Mouse (Mus musculus) kidney, adult 10 weeks (tissue): ENCODE data around the gene Sertad3. TPM values are rescaled to one million over a fixed set of nuclear protein-coding genes. Genes with fewer than 3 reads are reported as not detected.

ENCODE experiments used
- polyA plus RNA-seq: library from polyadenylated mRNA; stranded (reverse); fragments of 350-450 nt; fragmentation: Illumina TruSeq; extraction: RNeasy Lipid Tissue Mini Kit (QIAGEN cat#74804); gene quantifications from one replicate; pipeline ENCODE4 v1.2.3, GENCODE M21; 2014; ENCODE audit warnings: low read depth, low replicate concordance

The Sertad3 gene
- polyA plus RNA-seq, result 1.1 TPM

DNA sequence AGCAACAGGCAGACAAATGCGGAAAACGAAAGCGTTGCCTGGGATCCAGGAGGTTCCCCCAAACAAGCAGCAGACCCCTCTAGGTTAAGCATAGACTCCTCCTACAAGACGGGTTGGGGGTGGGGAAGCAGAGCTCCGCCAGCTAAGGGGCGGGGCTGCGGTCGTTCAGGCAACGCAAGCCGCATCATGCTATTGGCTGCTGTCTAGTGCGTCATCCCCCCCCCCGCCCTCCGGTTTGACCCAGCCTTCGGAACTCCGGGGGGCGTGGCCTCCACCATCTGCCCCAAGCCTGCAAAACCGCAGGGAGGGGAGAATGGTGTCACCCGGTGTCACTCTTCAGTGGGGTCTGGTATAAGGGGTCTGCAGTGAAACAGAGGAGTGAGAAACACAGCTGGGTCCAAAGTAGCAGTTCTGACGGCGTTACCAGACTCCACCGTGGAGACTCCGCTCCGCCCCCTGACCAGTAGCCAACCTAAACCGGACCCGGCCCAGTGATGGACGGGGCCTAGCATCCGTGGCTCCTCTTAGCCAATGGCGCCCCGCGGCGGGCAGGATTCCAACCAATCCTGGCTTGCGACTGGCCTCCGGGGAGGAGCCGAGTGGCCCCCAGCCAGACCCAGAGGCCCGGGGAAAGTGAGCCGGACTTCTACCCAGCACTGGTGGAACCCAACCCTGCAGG is at the start of gene Sertad3:
Sertad3 (plus strand) TSS at position 613 of the 679 bp plus-strand sequence.

DNA sequence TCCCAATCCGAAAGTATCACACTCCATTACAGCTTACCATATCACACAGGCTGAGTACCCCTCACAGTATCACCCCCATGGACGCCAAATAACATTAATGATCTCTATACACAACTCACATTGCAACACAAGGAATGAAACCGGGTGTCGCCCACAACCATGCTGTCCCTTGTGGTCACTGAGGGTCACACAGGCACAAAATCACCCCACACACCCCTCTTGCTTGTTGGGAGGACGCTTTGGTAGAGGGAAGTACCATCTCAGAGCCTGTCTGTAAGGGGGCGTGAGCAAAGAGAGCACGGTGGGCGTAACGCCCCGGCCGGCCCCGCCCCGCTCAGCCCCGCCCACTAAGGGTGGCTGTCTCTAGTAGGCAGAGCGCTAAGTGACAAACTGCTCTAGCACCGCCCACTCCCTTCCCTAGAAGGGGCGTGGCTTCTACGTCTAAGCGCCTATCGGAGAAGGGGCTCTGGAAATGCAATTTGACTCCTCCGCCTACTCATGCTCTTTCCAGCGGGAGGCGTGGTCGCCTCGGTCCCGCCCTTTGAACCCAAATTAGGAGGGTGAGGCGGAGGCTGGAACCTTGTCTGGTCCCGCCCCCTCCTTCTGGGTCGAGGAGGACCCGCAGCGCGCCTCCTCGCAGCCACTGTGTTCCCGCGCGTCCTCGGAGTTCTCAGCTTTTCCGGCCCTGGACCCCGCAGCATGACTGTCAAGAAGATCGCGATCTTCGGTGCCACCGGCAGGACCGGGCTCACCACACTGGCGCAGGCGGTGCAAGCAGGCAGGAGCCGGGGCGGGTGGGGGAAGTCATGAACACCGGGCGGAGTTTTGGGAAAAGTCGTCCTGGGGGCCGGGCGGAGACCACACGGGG is 25.9 kb upstream of the Sertad3 start, which contains the start of the genes Sptbn4 and Blvrb:
Sptbn4 (minus strand) TSS at position 268 of the 868 bp plus-strand sequence.
Blvrb (plus strand) TSS at position 560 of the 868 bp plus-strand sequence.

DNA sequence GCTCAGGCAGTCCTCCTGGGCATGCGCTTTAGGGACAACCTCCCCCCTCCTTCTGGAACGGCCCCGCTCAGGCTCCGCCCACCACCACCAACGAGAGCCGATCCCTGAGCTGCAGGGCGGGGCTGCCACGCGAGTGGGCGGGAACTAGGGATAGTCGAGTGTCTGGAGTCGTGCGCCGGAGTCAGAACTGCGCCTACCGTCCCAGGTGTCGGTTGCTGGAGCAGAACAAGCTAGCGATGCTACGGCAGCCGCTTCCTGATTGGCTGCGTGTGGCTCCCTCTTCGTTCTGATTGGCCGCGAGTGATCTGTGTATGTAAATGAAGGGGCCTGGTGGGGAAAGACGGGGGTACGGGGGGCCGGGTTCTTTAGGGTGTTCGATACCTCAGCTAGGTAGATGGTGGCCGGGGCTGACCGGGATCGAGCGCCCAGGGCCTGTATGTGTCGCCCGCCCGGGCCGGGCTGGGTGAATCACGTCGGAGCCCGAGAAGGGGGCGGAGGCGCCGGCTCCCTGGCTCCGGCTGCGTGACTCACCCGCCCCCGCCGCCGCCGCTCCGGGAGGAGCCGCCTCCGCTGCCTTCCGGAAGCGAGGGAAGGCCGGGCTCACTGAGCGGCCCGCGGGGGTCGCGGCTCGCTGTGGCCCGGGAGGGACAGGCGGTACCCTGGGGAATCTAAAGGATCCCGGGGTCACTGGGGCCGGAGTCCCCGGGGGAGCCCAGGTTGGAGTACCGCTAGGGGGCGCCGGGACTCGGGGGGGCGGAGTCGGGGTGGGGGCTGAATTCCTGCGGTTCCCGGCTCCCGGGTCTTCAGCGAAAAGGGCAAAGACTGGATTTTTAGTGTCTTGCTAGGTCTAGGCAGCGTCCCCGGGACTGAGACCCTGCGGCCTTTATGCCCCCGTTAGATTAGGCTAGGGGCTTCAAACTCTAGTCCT is 13.5 kb downstream of the Sertad3 start, which contains the start of gene Sertad1:
Sertad1 (plus strand) TSS at position 141 of the 928 bp plus-strand sequence.

DNA sequence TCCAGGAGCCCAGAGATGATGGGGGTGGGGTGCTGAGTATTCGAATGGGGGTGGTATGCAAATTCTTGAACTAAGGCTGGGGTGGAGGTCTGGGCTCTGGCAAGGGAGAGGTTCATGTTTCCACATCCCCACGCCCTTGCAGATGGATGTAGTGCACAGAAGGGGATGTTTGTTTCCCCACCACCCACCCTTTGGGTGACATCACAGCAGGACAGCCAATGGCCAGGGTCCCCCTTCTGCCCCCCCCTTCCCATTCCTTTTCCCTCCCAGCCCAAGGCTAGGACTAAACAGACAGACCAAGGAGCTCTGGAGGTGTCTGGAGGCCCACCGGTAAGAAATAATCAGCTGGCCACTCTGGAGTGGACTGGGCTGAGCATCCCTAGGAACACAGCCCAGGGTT is 25.5 kb downstream of the Sertad3 start, which contains the start of gene Prx:
Prx (plus strand) TSS at position 289 of the 400 bp plus-strand sequence.

DNA sequence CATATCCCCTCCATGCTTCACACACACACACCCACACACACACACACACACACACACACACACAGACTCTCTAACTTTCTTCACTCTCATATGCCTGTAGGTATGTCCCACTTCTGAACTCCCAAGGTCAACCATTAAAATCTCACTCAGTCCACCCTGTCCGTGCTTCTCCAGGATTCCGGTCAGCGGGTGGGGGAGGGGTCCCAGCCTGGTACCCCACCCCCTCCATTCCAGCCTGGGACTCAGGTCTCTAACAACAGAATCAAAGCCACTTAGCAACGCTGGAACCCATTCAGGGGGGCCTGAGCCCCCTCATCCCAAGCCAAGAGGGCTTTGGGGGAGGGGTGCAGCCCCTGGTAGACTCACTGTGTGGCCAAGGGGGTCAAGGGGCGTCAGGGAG is 49.4 kb downstream of the Sertad3 start, which contains the start of gene Hipk4:
Hipk4 (plus strand) TSS at position 301 of the 400 bp plus-strand sequence.

Other genes with a start within 250 kb of the Sertad3 start
- gene Itpkc, start 245.1 kb upstream of the Sertad3 start, polyA plus RNA-seq, result 0.40 TPM
- gene Coq8b, start 240.7 kb upstream of the Sertad3 start, polyA plus RNA-seq, result 1.4 TPM
- 0.08 TPM for gene Numbl, start 215.3 kb upstream of the Sertad3 start, polyA plus RNA-seq
- not detected for gene Ltbp4, start 136.1 kb upstream of the Sertad3 start, polyA plus RNA-seq
- 0.57 TPM for gene Shkbp1, start 117.7 kb upstream of the Sertad3 start, polyA plus RNA-seq
- gene Gm20479, start 116.3 kb upstream of the Sertad3 start, polyA plus RNA-seq, result not detected
- not detected for gene Sptbn4, start 26.1 kb upstream of the Sertad3 start, polyA plus RNA-seq
- gene Blvrb, start 25.8 kb upstream of the Sertad3 start, polyA plus RNA-seq, result 1.1 TPM
- gene Sertad1, start 13.1 kb downstream of the Sertad3 start, polyA plus RNA-seq, result 0.36 TPM
- gene Prx, start 25.6 kb downstream of the Sertad3 start, polyA plus RNA-seq, result 0.08 TPM
- 0.20 TPM for gene Hipk4, start 49.5 kb downstream of the Sertad3 start, polyA plus RNA-seq
- 1.8 TPM for gene Pld3, start 79.5 kb downstream of the Sertad3 start, polyA plus RNA-seq
- gene 2310022A10Rik, start 79.5 kb downstream of the Sertad3 start, polyA plus RNA-seq, result 2.4 TPM
- gene Akt2, start 117.8 kb downstream of the Sertad3 start, polyA plus RNA-seq, result 8.8 TPM
- not detected for gene Ttc9b, start 180.1 kb downstream of the Sertad3 start, polyA plus RNA-seq
- 2.0 TPM for gene Map3k10, start 200.8 kb downstream of the Sertad3 start, polyA plus RNA-seq
- gene Zfp607b, start 215.6 kb downstream of the Sertad3 start, polyA plus RNA-seq, result 2.1 TPM